Mouse (Mus musculus): ENCODE measurements around the gene Lsamp. TPM values are rescaled to one million over a fixed set of nuclear protein-coding genes. Genes with fewer than 3 reads are reported as not detected.

Lsamp gene
- total RNA-seq, 2 experiments from 2014 or later, result 390 to 474 TPM

- no peak for DNase-seq (ENCODE audit: extremely low spot score in 1 of 2, low spot score in 1 of 2)
Measured at GRCm38 (mm10) chr16:41701790-41702428, 1717.7 kb downstream of the Lsamp start.

DNA sequence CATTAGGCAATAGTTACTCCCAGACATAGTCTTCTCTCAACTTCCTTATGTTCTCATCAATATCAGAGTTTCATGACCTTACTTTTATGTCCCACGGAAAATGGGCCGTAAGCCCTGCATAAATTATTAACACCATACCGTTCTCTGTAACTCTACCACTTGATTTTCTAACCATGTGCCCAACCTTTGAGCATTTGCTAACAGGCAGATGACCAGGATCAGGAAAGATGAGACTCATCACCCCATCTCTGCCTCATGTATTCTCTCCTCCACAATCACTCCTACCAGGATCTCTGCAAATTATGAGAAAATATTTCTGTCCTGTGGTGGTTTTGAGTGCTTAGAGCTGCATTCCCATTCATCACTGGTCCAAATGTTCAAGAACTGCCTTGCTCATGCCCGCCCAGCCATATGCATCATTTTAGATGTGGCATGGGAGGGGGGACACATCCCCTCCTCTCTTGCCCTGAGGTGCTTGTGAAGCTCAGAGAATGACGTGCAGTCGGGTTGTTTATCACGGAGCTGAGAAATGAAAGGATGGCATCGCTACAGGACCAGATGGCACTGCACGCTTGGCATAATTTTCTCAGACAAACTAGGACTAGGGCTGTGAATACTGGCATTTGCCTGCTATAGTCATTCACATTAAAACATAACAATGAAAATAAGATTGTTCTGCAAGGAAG, 1744.9 kb downstream of the Lsamp start:
- peak; percentile 42 to 45 for DNase-seq (ENCODE audit: extremely low spot score in 1 of 2, low spot score in 1 of 2)

DNA sequence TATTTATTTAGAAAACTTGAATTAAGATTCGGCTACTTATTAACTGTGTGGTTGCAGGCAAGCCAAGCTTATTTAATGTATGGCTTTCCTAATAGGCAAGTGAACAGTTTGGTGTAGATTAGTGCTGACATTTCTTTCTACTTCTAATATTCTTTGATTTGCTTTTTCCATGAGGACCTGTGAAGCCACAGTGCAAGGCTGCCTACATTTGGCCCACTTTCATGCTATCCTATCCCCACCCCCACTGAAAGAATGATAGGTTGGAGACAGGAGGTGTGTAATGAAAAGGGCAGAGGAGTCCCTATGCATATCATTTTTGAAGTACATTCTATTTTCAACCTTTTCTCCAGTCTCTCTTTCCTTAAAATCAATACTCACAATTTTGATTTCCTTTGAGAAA, 1745.8 kb downstream of the Lsamp start:
- DNase-seq (ENCODE audit: extremely low spot score in 1 of 2, low spot score in 1 of 2), result no peak

DNA sequence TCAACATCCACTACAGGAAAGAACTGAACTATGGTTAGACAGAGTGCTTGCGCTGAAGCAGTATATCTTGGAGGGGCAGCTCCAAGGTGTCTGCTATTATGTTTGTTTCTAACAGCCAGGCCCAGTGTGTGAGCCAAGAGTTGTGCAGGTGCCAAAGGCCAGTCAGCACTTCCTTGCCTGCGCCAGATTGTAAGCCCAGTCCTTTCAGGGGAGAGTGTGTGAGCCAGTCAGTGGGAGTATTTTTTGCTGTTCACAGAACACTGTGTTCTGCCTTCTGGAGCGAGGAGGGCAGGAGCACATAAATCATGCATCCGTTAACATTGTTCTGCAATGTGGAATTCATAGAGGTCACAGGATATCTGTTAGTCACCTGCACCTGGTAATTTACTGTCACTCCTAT, 1760.9 kb downstream of the Lsamp start:
- peak in 1 of 2 experiments; percentile 32 for DNase-seq (ENCODE audit: extremely low spot score in 1 of 2, low spot score in 1 of 2)

GRCm38 (mm10) chr16:41746235-41746911, 1762.2 kb downstream of the Lsamp start:
- DNase-seq (ENCODE audit: extremely low spot score in 1 of 2, low spot score in 1 of 2), result no peak

DNA sequence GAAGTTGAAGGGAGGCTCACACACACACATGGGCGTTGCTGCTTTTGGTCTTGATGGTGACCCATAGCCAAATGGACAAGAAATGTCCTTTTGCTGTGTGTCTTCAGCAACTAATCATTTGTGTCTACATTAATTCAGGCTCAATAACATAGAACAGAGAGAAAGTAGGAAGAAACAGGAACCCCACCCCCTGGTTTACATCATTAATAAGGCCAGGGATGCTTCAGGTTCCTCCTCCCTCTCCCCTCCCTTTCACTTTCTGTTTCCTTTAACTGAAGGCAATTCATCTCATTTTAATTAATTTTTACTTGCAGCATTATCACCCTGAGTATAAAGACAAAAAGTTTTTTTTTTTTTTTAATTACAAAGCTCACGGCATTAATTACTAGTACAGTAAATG, 1763.7 kb downstream of the Lsamp start:
- no peak for DNase-seq (ENCODE audit: extremely low spot score in 1 of 2, low spot score in 1 of 2)

- no peak for DNase-seq (ENCODE audit: extremely low spot score in 1 of 2, low spot score in 1 of 2)
Measured at GRCm38 (mm10) chr16:41748759-41749158, 1764.6 kb downstream of the Lsamp start.

GRCm38 (mm10) chr16:41764285-41764684, 1780.1 kb downstream of the Lsamp start:
- DNase-seq (ENCODE audit: extremely low spot score in 1 of 2, low spot score in 1 of 2), result no peak

DNA sequence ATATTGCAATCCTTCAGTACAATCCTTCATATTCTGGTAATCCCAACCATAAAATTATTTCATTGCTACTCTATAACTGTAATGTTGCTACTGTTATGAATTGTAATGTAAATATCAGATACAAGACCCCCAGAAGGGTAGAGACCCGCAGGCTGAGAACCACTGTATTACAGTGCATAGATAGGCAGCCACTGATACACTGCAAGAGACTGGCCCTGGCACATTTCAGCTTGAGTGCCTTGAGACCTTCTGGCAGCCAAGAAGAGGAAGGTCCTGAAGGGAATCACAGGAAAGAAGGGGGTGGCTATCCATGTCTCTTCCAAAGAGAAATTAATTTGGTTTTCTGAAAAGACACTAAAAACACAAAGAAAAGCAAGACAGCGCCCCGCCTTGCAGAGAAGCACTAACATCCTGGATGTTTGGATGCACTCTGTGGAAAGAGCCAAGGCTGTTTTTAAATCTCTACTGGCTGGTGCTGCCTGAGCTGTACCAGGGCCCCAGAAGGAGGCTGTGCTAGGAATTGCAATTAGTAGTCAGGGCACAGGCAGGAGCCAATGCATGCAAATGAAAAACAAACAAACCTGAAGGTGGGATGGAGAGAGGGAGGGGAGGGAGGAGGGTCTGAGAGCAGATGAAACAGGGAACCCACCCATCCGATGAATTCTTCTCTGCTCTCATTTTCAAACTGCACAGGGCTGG, 1787.4 kb downstream of the Lsamp start:
- peak in 1 of 2 experiments; percentile 9 for DNase-seq (ENCODE audit: extremely low spot score in 1 of 2, low spot score in 1 of 2)

GRCm38 (mm10) chr16:41777586-41777985, 1793.4 kb downstream of the Lsamp start:
- no peak for DNase-seq (ENCODE audit: extremely low spot score in 1 of 2, low spot score in 1 of 2)

DNA sequence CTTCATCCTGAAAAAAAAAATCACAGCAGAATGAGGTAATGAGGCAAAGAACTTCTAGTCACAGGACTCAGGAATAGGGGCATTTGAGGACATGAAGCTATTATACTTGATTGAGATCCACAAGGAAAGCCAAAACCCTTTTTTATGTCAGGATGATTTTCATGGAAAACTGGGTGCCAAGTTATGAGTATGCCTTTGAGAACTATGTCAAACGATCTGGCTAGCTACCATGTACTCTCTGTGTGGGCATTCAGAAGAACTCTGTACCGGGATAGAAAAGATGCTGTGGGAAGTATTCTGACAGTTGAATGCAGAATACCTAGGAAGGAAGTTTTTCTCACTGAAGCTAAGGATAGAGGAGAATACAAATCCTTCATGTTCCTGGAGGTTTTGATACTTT, 1801.4 kb downstream of the Lsamp start:
- no peak for DNase-seq (ENCODE audit: extremely low spot score in 1 of 2, low spot score in 1 of 2)

GRCm38 (mm10) chr16:41786704-41787103, 1802.5 kb downstream of the Lsamp start:
- DNase-seq (ENCODE audit: extremely low spot score in 1 of 2, low spot score in 1 of 2), result no peak

DNA sequence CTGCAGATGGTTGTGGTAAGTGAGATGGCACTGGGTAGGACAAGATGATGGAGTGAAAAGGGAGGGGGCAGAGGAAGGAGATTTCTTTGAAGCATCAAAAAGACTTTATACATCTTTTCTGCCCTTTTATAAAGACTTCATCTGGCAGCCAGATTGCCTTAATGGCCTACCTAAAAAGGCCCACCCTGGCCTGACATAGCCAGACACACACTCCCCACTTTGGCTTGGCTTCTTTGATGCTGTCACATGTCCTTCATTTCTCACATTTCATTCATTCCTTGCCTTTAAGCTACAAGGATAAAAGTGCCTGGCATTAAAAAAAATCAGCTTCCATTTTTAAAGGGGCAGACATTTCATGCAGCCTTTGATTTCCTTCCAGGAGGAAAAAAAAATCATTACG, 1803.0 kb downstream of the Lsamp start:
- DNase-seq (ENCODE audit: extremely low spot score in 1 of 2, low spot score in 1 of 2), result no peak

DNA sequence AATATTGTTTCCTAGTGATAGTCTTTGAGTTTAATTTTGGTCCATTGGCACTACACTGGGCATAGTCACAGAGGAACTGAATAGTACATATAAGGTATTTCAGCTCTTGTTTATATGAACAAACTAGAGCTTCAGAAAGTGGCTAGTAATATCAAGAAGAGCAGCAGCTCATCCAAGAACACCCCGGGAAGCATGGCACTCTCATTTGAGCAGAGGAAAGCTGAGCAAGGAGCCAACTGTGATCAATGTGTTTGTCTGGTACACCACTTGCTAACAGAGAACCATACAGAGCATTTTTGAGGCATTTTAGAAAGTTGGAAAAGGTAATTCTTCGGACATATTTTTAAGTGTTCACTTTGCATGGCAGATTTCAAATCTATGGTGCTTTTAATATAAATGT, 1805.9 kb downstream of the Lsamp start:
- no peak for DNase-seq (ENCODE audit: extremely low spot score in 1 of 2, low spot score in 1 of 2)

DNA sequence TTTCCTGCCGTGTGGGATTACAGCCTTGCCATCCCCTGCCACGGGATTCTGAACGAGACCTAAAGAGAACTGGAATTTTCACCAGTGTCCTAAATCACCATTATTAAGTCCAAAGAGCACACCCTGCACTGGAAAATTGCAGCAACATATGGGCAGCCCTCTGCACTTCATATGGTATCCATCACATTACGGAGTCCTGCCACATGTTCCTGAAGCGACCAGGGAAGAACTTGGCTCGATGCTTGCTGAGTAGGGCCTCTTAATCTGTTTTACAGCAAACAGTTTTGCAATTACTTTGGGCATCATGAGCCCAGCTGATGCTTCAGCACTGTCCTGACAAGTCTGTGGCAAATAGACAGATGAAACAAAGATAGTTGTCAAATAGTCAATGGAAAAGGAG, 1836.2 kb downstream of the Lsamp start:
- DNase-seq (ENCODE audit: extremely low spot score in 1 of 2, low spot score in 1 of 2), result no peak

DNA sequence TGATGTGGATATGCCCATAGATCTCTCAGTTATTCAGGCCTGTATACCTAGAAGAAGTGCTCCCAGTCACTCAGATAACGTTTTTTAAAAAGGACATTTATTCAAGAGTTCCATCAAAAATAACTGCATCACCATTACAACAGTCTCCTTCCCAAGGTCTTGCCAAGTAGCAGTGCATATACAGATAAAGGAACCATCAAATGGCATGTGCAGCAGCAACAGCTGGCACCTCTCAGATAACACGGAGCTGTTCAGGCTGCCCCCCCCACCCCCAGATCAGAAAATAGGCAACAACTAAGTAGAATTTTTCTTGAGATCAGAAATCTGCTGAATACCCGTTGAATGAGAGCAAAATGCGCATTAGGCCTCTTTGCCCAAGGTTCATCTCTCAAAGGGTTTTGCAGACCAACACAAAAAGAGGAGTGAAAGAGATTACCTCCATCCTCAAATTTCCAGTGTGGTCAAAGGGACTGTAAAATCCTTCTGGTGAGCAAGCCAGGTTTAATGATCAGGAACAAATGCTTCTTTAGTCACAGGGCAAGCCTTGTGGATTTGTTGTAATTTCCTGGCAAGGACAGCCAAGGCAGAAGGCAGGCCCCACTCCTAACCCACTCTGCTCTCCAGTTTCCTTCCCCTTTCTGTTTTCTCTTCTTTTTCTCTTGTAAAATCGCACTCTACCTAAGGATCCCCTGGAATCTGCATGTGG, 1842.9 kb downstream of the Lsamp start:
- no peak for DNase-seq (ENCODE audit: extremely low spot score in 1 of 2, low spot score in 1 of 2)

DNA sequence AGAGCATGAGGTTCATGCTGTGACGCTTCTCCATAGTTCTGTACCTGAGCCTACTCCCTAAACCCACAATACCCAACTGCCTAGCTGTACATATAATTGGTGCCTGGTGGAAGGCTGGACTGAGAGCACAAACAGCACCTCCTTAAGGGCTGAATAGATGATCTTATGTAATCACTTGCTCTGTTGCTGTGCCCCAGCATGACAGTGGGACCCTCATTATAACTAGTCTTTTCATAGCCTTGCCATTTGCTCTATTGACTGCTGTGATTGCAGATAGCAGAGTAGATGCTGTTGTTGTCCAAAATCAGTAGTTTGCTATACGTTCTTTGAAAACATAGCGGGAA, 1843.4 kb downstream of the Lsamp start:
- no peak for DNase-seq (ENCODE audit: extremely low spot score in 1 of 2, low spot score in 1 of 2)

- DNase-seq (ENCODE audit: extremely low spot score in 1 of 2, low spot score in 1 of 2), result no peak
Measured at GRCm38 (mm10) chr16:41834637-41835036, 1850.5 kb downstream of the Lsamp start.

- DNase-seq (ENCODE audit: extremely low spot score in 1 of 2, low spot score in 1 of 2), result no peak
Measured at GRCm38 (mm10) chr16:41835745-41836144, 1851.6 kb downstream of the Lsamp start.

- DNase-seq (ENCODE audit: extremely low spot score in 1 of 2, low spot score in 1 of 2), result no peak
Measured at GRCm38 (mm10) chr16:41839751-41840404, 1855.7 kb downstream of the Lsamp start.
